Mouse (Mus musculus): Measurements from ENCODE around the gene Phactr1. TPM values are rescaled to one million over a fixed set of nuclear protein-coding genes. Genes with fewer than 3 reads are reported as not detected.

Gene Phactr1
- total RNA-seq, 2 experiments from 2014 or later: 4.9 to 7.6 TPM

DNA sequence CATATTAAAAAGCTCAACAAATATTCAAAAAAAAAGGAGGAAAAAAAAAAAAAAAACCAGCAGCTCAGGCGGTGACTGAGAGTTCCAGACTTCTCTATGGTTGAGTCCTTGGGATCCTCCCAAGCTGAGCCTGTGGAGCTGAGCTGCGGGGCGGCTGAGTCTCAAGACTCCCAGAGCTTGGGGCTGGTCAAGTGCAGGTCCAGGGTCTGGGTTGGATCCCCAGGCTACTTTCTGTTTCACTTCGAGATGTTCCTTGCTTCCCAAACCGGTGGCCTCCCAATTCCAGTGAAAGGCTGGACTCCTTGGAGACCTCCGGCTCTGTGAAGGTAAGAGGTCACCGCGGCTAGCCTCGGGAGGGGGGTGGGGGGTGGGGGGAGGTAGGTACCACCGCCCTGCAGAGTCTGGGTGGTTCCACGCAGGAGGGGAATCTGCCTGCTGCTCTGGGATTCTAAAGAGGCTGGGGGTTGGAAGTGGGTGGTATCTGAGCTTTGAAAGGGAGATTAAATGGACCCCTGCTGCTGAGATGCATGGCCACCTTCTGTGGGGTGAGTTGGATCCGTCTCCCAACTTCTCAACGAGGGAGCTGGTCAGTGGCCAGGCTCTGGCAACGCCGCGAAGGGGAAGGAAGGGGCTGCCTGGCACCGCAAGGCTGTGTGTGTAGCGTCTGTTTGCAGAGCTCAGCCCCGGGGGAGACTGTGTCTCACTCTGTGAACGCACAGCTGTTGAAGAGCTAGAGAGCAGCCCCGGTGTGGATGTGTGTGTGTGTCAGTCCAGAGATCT, 185.9 kb downstream of the Phactr1 start:
- DNase-seq: peak; percentile 61 to 75

DNA sequence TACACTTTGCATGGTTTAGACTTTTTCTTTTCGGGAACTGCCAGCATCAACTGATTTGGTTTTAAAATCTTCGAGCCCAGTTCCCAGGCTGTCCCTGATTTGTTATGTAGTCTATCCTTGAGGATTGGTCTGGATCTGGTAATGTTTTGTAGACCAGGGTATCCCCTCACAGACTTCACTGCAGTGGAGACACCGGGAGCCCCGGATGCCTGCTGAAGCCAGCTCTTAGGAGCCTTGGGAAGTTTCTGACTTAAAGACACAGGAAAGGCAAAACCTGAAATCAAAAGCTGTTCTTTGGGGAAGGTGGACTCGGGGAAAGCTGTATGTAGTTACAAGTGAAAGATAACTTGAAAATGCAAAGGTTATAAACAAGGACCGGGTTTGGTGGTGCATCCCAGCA, 186.6 kb downstream of the Phactr1 start:
- peak in 1 of 2 experiments; percentile 20 for DNase-seq

DNA sequence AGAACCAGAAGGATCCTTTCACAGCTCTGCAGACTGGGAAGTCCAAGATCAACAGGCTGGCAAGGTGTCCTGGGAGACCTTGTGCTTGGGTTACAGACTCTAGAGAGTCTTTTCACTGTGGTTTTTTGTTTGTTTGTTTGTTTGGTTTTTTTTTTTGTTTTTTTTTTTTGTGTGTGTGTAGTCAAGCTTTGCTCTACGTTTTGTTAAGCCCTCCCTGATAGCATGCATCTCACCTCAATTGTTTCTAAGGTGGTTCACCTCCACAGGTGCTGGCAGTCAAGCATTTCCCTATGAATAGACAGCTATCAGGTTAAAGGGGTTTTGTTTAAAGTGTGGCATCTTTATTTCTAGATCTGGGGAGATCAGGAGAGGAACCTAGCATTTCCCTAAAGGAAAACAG, 191.7 kb downstream of the Phactr1 start:
- DNase-seq: no peak

DNA sequence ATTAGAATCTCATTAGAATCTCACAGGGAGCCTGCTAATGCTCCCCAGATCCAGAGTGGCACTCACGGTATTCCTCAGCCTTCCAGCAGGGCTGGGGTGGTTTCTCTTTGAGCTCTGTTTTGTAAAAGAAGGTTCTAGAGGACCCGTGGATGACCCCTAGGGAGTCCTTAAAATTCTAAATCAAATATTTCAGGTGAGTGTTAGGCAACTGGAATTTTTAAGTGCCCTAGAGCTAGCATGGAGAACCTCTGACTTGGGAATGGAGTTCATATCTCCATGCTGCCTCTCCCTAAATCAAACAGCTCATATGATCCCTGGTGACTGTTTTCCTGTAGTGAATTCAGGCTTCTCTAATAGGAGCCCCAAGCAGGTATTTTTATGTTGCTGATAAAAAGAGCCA, 197.9 kb downstream of the Phactr1 start:
- no peak for DNase-seq

DNA sequence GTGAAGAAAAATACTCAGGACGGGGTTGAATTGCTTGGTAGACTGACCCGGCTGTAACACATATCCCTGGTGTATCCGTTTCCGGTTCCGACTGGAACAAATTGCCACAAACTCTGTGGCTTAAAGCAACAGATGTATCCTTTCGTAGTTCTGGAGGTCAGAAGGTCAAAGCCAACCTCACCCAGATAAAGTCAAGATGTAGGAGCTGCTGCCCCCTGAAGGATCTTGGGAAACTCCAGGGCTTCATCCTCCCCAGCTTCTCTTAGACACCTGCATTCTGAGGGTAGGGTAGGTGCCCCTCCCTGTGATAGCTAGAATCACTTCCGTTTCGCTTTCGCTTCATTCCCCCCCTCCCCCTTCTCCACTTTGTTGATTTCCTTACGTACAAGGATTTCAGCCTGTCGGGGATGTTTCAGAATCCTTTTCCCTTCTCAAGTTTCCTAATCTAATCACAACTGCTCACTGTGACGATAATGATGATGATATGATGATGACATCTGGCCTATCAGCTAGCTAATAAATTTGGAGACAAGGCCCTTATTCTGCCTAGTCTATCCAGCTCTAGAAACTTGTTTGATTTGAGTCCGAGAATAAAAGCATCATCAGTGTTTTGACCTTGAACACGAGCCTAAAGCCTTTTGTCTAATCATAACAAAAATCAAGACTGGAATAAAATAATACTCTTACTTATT, 203.8 kb downstream of the Phactr1 start:
- DNase-seq: peak in 1 of 2 experiments; percentile 7

DNA sequence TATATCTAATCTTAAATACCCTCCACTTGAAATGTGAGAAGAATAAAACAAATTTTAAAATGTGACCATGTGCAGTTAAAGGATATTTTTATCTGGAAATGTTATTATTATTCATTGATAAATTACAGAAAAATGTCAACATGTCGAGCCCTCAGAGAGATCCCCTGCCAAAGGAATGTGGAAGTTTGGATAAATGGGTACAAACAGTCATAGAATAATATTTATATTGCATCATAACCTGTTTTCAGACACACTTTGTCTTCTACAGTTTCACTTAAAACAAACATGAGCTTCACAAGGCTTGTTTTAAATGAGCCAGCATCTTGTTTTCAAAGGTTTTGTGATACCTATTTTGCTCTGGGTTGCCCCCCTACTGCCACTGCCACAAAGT, 204.3 kb downstream of the Phactr1 start:
- no peak for DNase-seq

DNA sequence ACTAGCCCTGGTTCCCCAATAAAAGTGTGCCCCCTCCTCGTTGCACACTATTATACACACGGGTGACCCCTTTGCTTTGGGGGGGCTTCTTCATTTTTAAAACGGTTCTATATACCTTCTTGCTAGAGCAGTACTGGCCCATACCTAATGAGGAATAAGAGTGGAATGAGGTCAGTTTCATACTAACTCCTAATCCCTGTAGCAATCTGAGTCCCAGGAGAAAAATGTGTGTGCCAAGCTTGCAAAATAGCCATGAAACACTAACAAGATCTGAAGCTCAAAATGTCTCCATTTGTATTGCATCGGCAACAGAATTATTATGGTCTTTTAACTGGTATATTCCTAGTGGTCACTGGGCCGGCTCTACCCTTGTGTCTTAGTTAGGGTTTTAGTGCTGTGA, 207.3 kb downstream of the Phactr1 start:
- DNase-seq: no peak

DNA sequence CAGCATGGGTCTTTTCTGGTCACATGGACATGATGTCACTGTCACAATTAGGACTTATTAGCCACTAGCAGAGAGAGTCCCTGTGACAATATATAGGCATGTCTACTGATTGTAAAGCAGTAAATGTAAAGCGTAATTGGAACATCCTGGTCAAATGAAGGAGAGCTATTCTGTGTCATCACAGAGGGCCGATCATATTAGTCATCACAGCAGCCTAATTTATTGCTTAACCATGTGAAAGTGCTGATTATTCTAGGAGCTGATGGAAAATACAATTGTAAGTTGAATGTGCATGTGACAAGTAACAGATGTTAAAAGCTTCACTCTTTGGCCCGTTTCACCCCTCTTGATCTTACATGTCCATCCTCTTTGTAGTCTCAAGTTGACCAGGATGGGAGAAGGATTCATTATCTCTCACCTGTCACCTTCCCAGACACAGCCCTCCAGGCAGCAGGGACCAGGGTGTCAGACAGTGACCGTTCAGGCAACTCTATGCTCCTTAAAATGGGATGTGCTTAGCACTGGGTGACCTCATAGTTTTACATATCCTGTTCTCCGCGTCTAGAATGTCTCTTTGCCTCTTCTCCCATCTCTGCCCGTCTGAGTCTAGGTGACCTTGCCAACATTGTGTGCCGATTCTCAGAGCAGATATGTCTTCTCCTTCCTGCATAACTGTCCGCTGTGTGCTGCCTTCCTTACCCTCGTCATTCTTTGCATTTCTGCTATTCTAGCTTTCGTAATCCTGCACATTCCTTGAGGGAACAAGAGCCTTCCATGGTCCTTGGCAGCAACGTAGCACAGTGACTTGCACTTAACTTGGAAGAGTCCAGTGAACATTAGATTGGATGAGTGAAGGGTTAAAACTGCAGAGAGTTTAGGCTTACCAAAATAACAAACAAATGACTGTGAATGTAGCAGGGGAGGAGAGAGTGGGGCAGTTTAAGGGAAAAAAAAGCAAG, 209.4 kb downstream of the Phactr1 start:
- no peak for DNase-seq

DNA sequence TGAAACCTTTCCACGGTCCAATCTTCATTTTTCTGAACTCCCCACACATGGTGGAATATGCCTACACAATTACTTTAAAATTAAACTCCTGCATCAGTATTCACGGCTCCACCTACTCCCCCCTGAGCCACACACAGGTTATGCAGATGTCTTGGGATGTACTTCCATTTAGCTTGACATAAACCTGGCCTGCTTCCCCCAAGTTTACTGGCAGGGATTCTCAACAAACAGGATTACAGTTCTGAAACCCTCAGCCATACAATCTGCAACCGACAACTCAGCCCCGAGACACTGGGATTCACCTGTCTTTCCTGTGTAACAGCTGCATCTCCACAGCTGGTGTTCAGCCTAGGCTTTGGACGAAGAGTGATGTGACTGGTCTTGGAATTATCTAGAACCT, 210.2 kb downstream of the Phactr1 start:
- no peak for DNase-seq

DNA sequence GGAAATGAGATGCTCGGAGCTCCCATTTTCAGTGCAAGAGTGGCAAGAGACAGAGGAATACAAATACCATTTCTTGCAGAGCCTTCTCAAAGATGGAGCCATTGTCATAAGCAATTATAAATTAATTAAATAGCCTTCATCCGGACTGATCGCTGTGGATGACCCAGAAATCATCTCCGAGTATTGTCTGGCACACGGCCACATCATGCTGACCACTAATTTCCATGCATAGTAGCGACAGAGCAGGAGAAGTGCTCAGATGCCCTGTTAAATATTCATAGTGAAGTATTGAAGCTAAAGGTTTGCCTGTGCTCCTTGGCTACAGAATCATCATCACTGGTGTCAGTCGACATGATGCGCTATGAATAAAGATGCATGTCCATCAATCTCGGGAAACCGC, 213.6 kb downstream of the Phactr1 start:
- DNase-seq: no peak

DNA sequence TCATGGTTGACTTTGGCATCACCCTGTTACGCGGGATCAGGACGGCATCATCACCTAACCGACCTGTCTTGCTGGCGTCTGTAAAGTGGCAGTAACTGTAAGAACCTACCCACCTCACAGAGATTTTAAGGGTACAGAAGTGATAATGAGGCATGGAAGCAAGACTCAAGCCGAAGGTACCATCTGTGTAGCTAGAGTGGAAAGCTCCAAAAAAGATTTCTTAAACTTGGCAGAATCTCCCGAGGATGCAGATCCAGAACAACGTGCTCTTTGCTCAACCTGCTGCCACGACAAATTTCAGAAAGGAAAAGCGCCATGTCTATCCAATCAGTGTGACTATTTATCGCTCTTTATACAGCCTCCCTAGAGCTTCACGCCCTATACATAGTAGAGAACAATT, 214.2 kb downstream of the Phactr1 start:
- DNase-seq: no peak

DNA sequence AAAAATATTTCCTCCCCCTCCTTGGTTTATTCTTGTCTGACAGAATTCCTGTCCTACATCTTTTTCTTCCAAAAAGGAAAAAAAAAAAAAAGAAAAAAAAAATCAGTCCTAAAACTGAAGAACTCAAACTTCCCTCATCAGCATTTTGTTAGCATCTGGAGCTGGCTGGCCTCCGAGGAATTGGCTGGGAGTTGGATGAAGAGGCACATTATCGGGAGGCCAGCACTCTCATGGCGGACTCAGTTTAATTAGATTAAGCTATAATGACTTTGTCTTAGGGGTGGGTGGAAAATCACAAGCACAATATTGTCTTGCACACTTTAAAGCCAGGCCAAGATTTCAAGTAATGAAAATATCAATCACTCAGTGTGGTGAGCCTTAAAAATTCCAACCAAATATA, 215.6 kb downstream of the Phactr1 start:
- no peak for DNase-seq

DNA sequence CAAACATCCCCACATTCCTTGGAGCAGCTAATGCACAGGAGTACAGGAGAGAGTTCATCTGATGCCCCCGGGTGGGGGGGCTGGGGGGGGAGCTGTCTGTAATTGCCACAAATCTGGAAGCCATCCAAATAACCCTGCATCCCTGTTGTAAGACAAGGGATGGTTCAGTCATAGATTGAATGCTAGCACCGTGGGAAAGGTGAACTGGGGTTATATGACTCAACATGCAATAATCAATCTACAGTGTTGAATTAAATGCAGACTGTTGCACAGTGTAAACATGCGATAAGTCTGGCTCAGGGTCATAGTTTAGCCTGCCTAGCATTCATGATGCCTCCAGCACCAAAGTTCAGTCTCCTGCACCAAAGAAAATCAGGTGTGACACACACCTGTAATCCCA, 219.2 kb downstream of the Phactr1 start:
- DNase-seq: no peak

DNA sequence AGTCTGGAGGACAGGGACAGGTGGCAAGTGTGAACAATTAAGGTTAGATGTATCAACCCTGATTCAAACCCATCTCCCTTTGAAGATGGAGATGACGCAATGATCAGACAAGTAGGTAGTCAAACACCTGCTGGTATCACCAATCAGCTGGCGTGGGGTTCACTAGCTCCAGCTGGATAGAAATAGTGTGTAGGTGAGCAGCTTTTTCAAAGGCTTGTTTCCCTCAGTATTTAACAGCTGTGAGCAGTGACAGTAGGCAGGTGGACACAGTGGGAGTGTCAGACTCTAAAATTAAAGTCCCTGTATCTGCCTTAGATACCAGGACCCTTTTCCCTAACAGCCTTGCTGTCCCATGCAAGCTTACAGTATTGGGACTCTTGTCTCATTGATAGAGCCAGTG, 221.4 kb downstream of the Phactr1 start:
- DNase-seq: no peak

DNA sequence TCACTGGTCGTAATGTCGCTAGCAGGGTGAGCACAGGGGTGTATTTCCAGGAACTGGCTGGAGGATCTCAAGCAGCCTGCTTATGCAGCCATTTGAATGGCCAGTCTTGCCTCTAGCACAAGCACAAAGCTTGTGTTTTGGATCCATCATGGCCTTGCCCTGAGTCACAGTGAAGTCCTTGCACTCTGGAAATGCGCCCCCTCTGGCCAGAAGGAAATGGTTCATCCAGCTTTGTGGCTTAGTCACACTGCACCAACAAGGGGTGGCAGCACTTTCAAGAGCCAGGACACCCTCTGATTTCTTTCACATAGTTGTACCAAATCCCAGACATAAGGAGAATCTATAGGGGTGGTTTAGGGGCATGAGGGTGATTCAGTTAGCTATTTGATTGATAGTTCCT, 222.4 kb downstream of the Phactr1 start:
- DNase-seq: no peak

DNA sequence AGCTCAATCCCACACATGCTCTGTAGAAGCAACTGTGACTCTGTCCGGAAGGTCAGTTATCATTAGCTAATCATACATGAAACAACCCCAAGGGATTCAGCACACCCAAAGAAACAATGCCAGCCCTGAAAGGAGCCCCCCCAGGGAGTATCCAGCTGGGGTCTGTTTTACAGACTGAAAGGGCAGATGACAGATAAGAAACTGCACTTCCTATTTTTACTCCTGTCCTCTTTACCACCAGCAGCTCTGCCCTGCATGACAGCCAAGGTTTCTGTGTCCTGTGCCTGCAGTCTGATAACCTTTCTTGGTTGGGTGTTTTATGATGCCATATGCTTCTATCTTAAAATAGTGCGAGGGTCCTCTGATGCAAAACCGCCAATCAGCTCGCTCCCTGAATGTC, 225.4 kb downstream of the Phactr1 start:
- DNase-seq: no peak

DNA sequence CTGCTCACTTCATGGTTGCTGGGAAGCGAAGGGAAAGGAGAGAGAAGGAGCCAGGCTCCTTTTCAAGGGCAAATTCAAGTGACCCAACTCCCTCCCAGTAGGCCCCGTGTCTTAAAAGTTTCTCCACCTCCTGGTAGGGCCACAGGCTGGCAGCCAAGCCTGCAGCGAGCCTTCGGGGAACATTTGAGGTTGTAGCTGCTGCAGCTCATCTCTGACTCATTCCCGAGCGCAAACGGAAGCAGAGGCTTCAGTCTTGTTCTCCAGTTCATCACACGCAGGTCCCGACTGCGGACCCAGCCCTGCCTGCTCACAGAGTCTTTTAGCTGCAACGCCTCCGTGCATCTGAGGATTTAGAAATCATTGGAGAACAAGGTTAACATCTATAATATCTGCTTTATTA, 226.6 kb downstream of the Phactr1 start:
- peak; percentile 44 to 59 for DNase-seq

DNA sequence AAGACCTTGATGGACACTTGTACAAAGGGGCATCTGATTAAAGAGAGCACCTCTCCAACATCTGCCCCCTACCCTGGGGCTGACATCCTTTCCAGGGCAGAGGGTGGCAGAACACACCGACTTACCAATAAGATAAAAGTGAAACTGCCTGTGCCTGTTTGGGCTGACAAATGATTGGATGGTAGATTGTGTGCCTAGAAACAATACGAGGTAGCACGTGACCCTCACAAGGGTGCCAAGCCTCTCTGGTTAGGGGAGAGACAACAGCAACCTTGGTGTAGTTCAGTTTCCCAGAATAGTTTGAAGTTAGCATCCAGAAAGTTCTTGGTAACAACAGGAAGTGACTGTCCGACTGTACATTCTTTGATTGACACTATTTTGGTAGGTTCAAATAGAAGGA, 234.7 kb downstream of the Phactr1 start:
- DNase-seq: no peak

DNA sequence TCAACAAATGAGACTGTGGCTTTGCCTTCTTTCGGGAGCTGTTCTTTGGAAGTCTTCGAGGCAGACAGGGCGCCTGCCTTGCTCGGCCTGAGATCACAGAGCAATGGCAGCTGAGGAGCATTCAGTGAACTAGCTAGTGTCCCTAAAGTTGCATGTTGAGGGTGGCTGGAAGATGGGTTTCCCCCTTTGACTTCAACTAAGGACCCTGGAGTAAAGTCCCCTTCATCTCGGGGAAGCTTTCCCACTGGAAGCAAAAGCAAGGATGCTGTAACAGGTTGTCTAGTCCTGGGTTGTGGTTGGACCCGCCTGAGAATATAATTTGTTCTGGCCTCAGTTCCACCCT, 235.4 kb downstream of the Phactr1 start:
- no peak for DNase-seq

DNA sequence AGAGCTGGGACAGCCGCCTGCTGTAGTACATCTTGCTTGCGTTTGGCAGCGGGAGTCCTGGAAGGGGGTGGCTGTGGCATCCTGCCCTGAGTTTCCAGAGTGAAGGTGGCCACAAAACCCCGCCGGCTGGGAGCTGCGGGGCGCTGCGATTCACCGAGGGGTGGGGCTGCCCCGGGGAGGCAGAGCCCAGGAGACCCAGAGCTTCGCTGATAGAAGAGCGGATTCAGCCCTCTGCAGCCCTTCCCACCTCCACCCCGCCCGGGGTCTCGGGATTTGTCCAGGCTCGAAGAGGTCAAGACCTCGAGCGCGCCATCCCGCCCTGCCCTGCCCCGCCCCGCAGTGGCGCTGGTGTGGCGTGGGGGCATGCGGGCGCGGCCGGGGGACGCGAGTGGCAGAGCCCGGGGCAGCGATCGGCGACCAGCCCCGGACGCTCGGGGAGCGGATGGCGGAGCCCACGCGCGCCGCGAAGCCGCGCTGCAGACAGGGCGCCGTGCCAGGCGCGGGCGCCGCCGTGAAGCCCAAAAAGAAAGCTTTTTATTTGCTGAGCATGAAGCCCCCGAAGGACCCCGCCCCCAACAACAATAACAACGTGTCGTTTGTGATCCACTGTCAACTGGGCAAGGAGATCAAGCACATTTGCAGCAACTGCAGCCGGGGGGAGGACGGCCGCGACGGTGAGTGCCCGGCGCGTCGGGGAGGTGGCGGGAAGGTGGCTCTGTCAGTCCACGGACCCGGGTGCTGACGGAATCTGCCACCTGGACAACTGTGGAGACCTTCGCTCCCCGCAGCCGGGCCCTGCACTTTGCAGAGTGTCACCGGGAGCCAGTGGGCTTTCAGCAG, 236.0 kb downstream of the Phactr1 start:
- peak; percentile 26 to 55 for DNase-seq

DNA sequence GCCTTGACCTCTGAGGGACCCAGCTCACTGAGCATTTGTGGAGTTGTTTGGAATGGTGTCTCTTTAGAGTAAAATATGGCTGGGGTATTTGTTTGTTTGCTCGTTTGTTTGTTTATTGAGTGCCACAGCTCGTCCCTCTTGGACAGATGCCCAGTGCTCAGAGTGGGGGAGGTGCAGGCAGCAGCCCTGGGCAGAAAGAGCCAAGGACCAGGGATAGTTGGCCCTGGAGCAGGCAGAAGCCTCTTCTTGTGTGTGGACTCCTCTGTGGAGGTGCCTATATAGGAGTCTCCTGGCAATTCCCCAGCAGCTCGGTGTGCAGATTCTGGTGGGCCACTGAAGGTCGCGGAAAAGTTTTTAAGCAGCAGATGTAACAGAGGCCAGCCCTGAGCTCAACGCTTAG, 236.8 kb downstream of the Phactr1 start:
- DNase-seq: peak; percentile 71 to 75

DNA sequence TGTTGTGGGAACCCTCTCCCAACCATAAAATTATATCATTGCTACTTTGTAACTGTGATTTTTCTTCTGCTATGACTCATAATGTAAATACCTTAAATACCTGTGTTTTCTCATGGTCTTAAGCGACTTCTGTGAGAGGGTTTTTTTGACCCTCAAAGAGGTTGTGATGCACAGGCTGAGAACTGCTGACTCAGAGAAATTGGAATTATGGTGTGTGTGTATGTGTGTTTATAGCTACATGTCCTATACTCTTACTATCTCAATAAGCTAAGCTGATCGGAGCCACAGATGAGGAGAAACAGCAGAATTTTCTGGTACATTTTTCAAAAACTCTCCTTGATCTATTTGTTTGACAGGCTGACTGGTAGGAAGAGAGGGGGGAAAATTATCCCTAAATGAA, 239.6 kb downstream of the Phactr1 start:
- no peak for DNase-seq
